Mouse (Mus musculus): ENCODE measurements at regions not wholly inside any gene's neighbourhood (a gene's known extent, or its start where the extent isn't known, plus 50 kb on each side); places are given as distances from the start of the nearest gene placed in this dataset.

DNA sequence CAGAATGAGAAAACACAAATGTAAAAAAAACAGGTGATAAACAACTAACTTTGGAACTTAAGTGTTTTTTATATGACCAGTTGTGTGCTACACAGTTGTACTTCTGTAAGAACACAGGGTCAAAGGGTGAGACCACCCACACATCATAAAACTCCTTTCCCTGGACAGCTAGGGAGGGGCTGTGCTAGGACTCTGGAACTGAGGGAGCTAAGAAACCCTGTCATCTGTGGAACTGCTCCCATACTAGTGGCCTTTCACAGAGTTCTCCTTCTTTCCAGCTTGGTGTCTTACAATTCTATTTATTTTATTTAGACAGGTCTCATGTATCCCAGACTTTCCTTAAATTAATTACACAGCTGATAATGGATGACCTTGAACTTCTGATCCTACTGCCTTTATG lies 640.4 kb upstream of the Nrp1 start:
- no peak overlapping the region for H3K4me2 ChIP-seq (replicated peaks)
- H3K27me3 ChIP-seq = no peaks in the 10 kb centered on the region; the same call in 1 of the 2 replicates
- H3K27ac ChIP-seq = no peak overlapping the region
- H3K9me3 ChIP-seq (replicated peaks) = no peaks in the 10 kb centered on the region
- ATAC-seq (ENCODE audit: low FRiP score) = no peak
- H3K36me3 ChIP-seq = no peaks in the 10 kb centered on the region
- H3K4me3 ChIP-seq = no peak overlapping the region
- H3K4me1 ChIP-seq = peaks cover 15% of the 10 kb centered on the region
- no peak overlapping the region for H3K9ac ChIP-seq

- no peak overlapping the region for H3K27ac ChIP-seq
- ATAC-seq (ENCODE audit: low FRiP score) = no peak
- H3K9me3 ChIP-seq (replicated peaks) = no peaks in the 10 kb centered on the region
- peaks cover 15% of the 10 kb centered on the region for H3K4me1 ChIP-seq
- H3K4me3 ChIP-seq = no peak overlapping the region
- no peak overlapping the region for H3K9ac ChIP-seq
- no peaks in the 10 kb centered on the region for H3K36me3 ChIP-seq
- no peaks in the 10 kb centered on the region; the same call in 1 of the 2 replicates for H3K27me3 ChIP-seq
- WGBS = 41% methylated on average over 6 of the region's 6 CpGs
- no peak overlapping the region for H3K4me2 ChIP-seq (replicated peaks)
Observed at GRCm38 (mm10) chr8:127719881-127720280, 638.5 kb upstream of the Nrp1 start.

GRCm38 (mm10) chr8:127720593-127721290 lies 637.7 kb upstream of the Nrp1 start:
- Histone ChIP-seq H3K9ac (no peak overlapping the region), H3K9me3 (replicated peaks) (no peaks in the 10 kb centered on the region), H3K4me1 (peaks cover 15% of the 10 kb centered on the region), H3K4me3 (no peak overlapping the region), H3K27ac (no peak overlapping the region), H3K27me3 (no peaks in the 10 kb centered on the region; the same call in 1 of the 2 replicates), H3K4me2 (replicated peaks) (no peak overlapping the region), H3K36me3 (no peaks in the 10 kb centered on the region)
- 44% methylated on average over 6 of the region's 6 CpGs for WGBS
- no peak for ATAC-seq (ENCODE audit: low FRiP score)

GRCm38 (mm10) chr8:127721624-127722023 lies 636.8 kb upstream of the Nrp1 start:
- Histone ChIP-seq H3K4me2 (replicated peaks) (no peak overlapping the region), H3K36me3 (no peaks in the 10 kb centered on the region), H3K27ac (no peak overlapping the region), H3K9ac (no peak overlapping the region), H3K9me3 (replicated peaks) (no peaks in the 10 kb centered on the region), H3K4me1 (peaks cover 15% of the 10 kb centered on the region), H3K27me3 (no peaks in the 10 kb centered on the region; the same call in 1 of the 2 replicates), H3K4me3 (no peak overlapping the region)
- ATAC-seq (ENCODE audit: low FRiP score) = no peak
- WGBS = 42% methylated on average over 1 of the region's 1 CpGs

GRCm38 (mm10) chr8:127734059-127734458 lies 624.3 kb upstream of the Nrp1 start:
- no peak overlapping the region for H3K4me3 ChIP-seq
- 91% methylated on average over 3 of the region's 3 CpGs for WGBS
- no peaks in the 10 kb centered on the region for H3K9me3 ChIP-seq (replicated peaks)

GRCm38 (mm10) chr8:127742236-127742635 lies 616.2 kb upstream of the Nrp1 start:
- Histone ChIP-seq H3K9me3 (replicated peaks) (no peaks in the 10 kb centered on the region), H3K4me3 (no peak overlapping the region), H3K27me3 (no peaks in the 10 kb centered on the region), H3K9ac (no peak overlapping the region), H3K4me1 (no peaks in the 10 kb centered on the region), H3K36me3 (no peaks in the 10 kb centered on the region), H3K27ac (no peak overlapping the region), H3K4me2 (replicated peaks) (no peak overlapping the region)
- ATAC-seq (ENCODE audit: low FRiP score) = no peak
- WGBS = 87% methylated on average over 6 of the region's 6 CpGs

More at GRCm38 (mm10) chr8:127734059-127734458, 624.3 kb upstream of the Nrp1 start:
- Histone ChIP-seq H3K27ac (no peak overlapping the region), H3K4me2 (replicated peaks) (no peak overlapping the region), H3K9ac (no peak overlapping the region), H3K36me3 (no peaks in the 10 kb centered on the region), H3K27me3 (no peaks in the 10 kb centered on the region), H3K4me1 (no peaks in the 10 kb centered on the region)
- ATAC-seq (ENCODE audit: low FRiP score) = no peak

DNA sequence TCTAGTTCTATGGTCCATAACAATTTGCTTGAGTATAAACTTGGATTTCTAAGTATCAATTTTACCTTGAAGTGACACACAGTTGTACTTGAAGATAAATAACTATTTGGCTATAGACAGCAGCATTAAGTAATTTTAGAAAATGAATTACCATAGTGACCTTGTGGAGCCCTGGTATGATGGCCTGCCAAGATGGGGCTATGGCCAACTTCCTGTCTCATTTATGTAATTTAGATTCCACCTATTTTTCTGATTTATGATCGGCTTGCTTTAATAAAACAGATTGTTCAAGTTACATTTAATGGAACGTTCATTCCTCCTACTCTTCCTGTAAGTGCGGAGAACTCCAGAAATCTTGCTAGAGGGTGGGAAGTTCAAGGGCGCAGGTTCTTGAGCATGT lies 613.2 kb upstream of the Nrp1 start:
- Histone ChIP-seq H3K4me3 (no peak overlapping the region), H3K27ac (no peak overlapping the region), H3K4me1 (no peaks in the 10 kb centered on the region), H3K9ac (no peak overlapping the region), H3K36me3 (no peaks in the 10 kb centered on the region), H3K27me3 (no peaks in the 10 kb centered on the region), H3K9me3 (replicated peaks) (no peaks in the 10 kb centered on the region), H3K4me2 (replicated peaks) (no peak overlapping the region)
- no peak for ATAC-seq (ENCODE audit: low FRiP score)
- WGBS = 90% methylated on average over 4 of the region's 4 CpGs

DNA sequence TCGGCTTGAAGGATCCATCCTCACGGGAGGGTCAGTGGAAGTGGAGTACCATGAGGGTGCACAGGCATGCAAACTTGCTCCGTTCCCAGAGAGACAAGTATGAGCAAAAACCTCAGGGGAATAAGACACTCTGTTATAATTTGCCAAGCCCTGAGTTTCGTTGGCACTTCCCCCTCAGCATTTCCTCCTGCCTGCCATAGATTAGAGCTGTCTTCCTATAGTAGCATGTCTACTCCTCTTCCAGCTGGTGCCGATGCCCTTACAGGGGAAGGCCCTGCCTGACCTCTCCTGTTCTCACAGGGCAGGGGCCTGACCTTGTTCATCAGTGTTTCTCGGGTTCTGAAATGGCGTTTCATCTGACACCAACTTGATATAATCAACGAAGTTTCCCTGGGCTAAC lies 611.9 kb upstream of the Nrp1 start:
- no peaks in the 10 kb centered on the region for H3K9me3 ChIP-seq (replicated peaks)
- H3K4me3 ChIP-seq = no peak overlapping the region
- no peak for ATAC-seq (ENCODE audit: low FRiP score)
- 73% methylated on average over 8 of the region's 8 CpGs for WGBS
- no peaks in the 10 kb centered on the region for H3K27me3 ChIP-seq
- no peak overlapping the region for H3K27ac ChIP-seq
- H3K4me2 ChIP-seq (replicated peaks) = no peak overlapping the region
- H3K4me1 ChIP-seq = no peaks in the 10 kb centered on the region
- no peaks in the 10 kb centered on the region for H3K36me3 ChIP-seq
- H3K9ac ChIP-seq = no peak overlapping the region

DNA sequence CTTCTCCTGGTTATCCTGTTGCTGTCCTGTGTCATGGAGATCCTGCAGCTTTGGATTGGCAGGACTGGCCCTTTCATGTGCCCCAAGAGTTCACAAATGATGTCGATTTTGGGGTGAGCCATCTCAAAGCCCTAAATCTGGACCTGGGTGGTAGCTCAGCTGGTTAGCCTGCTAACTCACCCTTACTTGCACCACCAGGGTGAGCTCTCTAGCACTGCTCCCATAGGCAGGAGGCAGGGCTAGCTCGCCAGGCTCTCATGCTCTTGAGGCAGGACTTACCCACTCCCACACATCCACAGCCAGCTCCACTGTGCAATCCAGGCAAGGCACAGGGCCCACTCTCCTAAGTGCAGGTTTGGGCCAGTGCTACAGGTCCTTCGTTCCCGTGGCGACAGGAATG lies 605.5 kb upstream of the Nrp1 start:
- WGBS = 76% methylated on average over 5 of the region's 5 CpGs
- H3K9me3 ChIP-seq (replicated peaks) = no peaks in the 10 kb centered on the region
- no peak for ATAC-seq (ENCODE audit: low FRiP score)
- H3K9ac ChIP-seq = no peak overlapping the region
- no peaks in the 10 kb centered on the region for H3K36me3 ChIP-seq
- no peaks in the 10 kb centered on the region for H3K4me1 ChIP-seq
- no peak overlapping the region for H3K27ac ChIP-seq
- H3K4me2 ChIP-seq (replicated peaks) = no peak overlapping the region
- H3K27me3 ChIP-seq = no peaks in the 10 kb centered on the region
- H3K4me3 ChIP-seq = no peak overlapping the region

GRCm38 (mm10) chr8:127753793-127754565 lies 604.4 kb upstream of the Nrp1 start:
- WGBS = 88% methylated on average over 5 of the region's 5 CpGs

DNA sequence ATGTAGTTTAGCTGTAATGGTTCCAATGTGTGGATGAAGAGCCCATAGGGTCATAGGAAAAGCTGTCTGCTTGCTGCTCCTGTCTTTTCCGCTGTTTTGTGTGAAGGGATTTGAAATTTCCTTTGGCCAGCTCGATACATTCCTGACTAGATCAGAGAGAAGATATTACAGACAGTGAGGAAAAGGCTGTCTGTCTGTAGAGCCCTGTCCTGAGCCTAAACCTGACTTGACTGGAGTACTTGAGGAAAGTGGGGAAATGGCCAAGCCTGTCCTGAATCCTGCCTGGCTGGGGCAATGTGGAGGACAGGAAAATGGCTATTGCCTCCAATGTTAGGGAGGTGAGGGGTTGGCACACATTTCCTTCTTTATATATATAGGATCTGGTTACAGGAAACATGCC lies 601.0 kb upstream of the Nrp1 start:
- H3K4me3 ChIP-seq = no peak overlapping the region
- H3K27ac ChIP-seq = no peak overlapping the region
- H3K9me3 ChIP-seq (replicated peaks) = no peaks in the 10 kb centered on the region
- H3K4me2 ChIP-seq (replicated peaks) = no peak overlapping the region
- 81% methylated on average over 2 of the region's 2 CpGs for WGBS
- no peak for ATAC-seq (ENCODE audit: low FRiP score)
- H3K27me3 ChIP-seq = no peaks in the 10 kb centered on the region
- no peaks in the 10 kb centered on the region for H3K36me3 ChIP-seq
- no peak overlapping the region for H3K9ac ChIP-seq
- H3K4me1 ChIP-seq = no peaks in the 10 kb centered on the region

More at GRCm38 (mm10) chr8:127753793-127754565, 604.4 kb upstream of the Nrp1 start:
- no peak for ATAC-seq (ENCODE audit: low FRiP score)
- Histone ChIP-seq H3K4me1 (no peaks in the 10 kb centered on the region), H3K27ac (no peak overlapping the region), H3K4me3 (no peak overlapping the region), H3K36me3 (no peaks in the 10 kb centered on the region), H3K9me3 (replicated peaks) (no peaks in the 10 kb centered on the region), H3K9ac (no peak overlapping the region), H3K4me2 (replicated peaks) (no peak overlapping the region), H3K27me3 (no peaks in the 10 kb centered on the region)

DNA sequence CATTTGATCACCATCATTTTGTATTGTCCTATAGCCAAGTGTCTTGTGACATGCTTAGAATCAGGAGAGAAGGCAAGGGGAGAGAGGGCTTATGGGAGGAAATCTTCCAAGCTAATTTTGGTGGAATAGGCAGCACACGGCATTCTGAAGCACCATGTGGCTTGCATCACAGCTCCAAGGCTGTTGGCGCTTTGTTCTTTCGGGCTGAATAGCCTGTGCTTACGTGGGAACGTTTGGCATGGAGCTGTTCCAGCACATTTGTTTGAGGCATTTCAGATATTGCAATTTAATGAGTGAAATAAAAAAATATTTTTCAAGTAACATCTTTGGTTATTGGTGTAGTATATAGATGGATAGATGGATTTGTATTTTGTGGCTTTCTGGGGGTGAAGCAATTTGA lies 598.5 kb upstream of the Nrp1 start:
- Histone ChIP-seq H3K4me1 (no peaks in the 10 kb centered on the region), H3K4me2 (replicated peaks) (no peak overlapping the region), H3K9ac (no peak overlapping the region), H3K9me3 (replicated peaks) (no peaks in the 10 kb centered on the region), H3K27me3 (no peaks in the 10 kb centered on the region), H3K4me3 (no peak overlapping the region), H3K36me3 (no peaks in the 10 kb centered on the region), H3K27ac (no peak overlapping the region)
- 93% methylated on average over 5 of the region's 5 CpGs for WGBS
- no peak for ATAC-seq (ENCODE audit: low FRiP score)

GRCm38 (mm10) chr8:127765199-127765598 lies 593.2 kb upstream of the Nrp1 start:
- Histone ChIP-seq H3K27ac (no peak overlapping the region), H3K4me3 (no peak overlapping the region), H3K9me3 (replicated peaks) (no peaks in the 10 kb centered on the region), H3K36me3 (no peaks in the 10 kb centered on the region), H3K27me3 (no peaks in the 10 kb centered on the region), H3K4me1 (no peaks in the 10 kb centered on the region), H3K9ac (no peak overlapping the region), H3K4me2 (replicated peaks) (no peak overlapping the region)
- no peak for ATAC-seq (ENCODE audit: low FRiP score)
- WGBS = 91% methylated on average over 5 of the region's 5 CpGs

All from hindbrain, embryonic 12.5 days (tissue).